Mouse (Mus musculus) liver, embryonic 12.5 days (tissue): ENCODE results near the gene Rab35. TPM values are rescaled to one million over a fixed set of nuclear protein-coding genes. Genes with fewer than 3 reads are reported as not detected.

Experiments
- ATAC-seq: fragments of 200-750 bp; cut with Nextera tagmentation; 2 replicates; pipeline ENCODE4 v1.8.0; 2017; ENCODE audit warnings: moderate number of reproducible peaks, mild to moderate bottlenecking, moderate library complexity
- H3K27ac ChIP-seq: fragments of 300-500 bp; sonication (generic); 2 replicates; pipeline ENCODE4 v1.5.1; 2016; ENCODE audit warnings: mild to moderate bottlenecking
- H3K27me3 ChIP-seq: fragments of 300-500 bp; sonication (generic); replicated peaks from 2 replicates; pipeline ENCODE4 v1.6.1; 2016; ENCODE audit warnings: mild to moderate bottlenecking, moderate library complexity
- H3K36me3 ChIP-seq: fragments of 300-500 bp; sonication (generic); 2 replicates; pipeline ENCODE4 v1.6.1; 2016; ENCODE audit warnings: mild to moderate bottlenecking, moderate library complexity
- H3K4me1 ChIP-seq: fragments of 300-500 bp; sonication (generic); 2 replicates; pipeline ENCODE4 v1.6.1; 2016
- H3K4me2 ChIP-seq: fragments of 300-500 bp; sonication (generic); 2 replicates; pipeline ENCODE4 v1.6.1; 2016; ENCODE audit warnings: mild to moderate bottlenecking, moderate library complexity
- H3K4me3 ChIP-seq: fragments of 300-500 bp; sonication (generic); 2 replicates; pipeline ENCODE4 v1.5.1; 2016; ENCODE audit warnings: mild to moderate bottlenecking, moderate library complexity
- H3K9ac ChIP-seq: fragments of 300-500 bp; sonication (generic); 2 replicates; pipeline ENCODE4 v1.6.1; 2016; ENCODE audit warnings: mild to moderate bottlenecking, moderate library complexity
- H3K9me3 ChIP-seq: fragments of 300-500 bp; sonication (generic); replicated peaks from 2 replicates; pipeline ENCODE4 v1.6.1; 2016; ENCODE audit warnings: mild to moderate bottlenecking, moderate library complexity
- WGBS: fragments of 180-500 bp; shearing (Covaris S2); methylation state at CpG from one replicate; pipeline ENCODE4 v1.1.7; 2016; ENCODE audit not compliant: insufficient replicate concordance; 5-methylcytosine and 5-hydroxymethylcytosine counted together
- polyA plus RNA-seq: library from polyadenylated mRNA; unstranded; fragments of >200 nt; fragmentation: Nextera tagmentation; extraction: Ambion mirVana; gene quantifications from 2 replicates; pipeline ENCODE4 v1.2.1, GENCODE M21; 2016

The Rab35 gene
- polyA plus RNA-seq: 21.9 and 22.5 TPM in 2 replicates

- no peaks in the 10 kb centered on the region for H3K27me3 ChIP-seq
- no peaks in the 10 kb centered on the region for H3K9me3 ChIP-seq
- peak within 1 kb of the TSS; percentile 94 for H3K4me3 ChIP-seq
- ATAC-seq: peak; percentile 79
- H3K36me3 ChIP-seq: peaks cover 21% of the 10 kb centered on the region
- H3K4me1 ChIP-seq: peaks cover 84% of the 10 kb centered on the region
- peak within 1 kb of the TSS; percentile 83 for H3K4me2 ChIP-seq
- H3K9ac ChIP-seq: peak within 1 kb of the TSS; percentile 96
- WGBS: under 1% methylated on average over 101 of the region's 125 CpGs
- H3K27ac ChIP-seq: peak within 1 kb of the TSS; percentile 99
Measured at GRCm38 (mm10) chr5:115631505-115632357, at the start of gene Rab35. Gene Rab35, plus strand, starts transcription at chr5:115631908.

GRCm38 (mm10) chr5:115585616-115586015, 46.1 kb upstream of the Rab35 start:
- Histone ChIP-seq H3K36me3 (peaks cover 98% of the 10 kb centered on the region), H3K9ac (no peak overlapping the region), H3K27ac (no peak overlapping the region), H3K4me1 (no peaks in the 10 kb centered on the region), H3K27me3 (no peaks in the 10 kb centered on the region), H3K4me2 (no peak overlapping the region), H3K4me3 (no peak overlapping the region), H3K9me3 (peaks cover 16% of the 10 kb centered on the region)
- WGBS: 86% methylated on average over 12 of the region's 12 CpGs
- ATAC-seq: no peak

GRCm38 (mm10) chr5:115586166-115586565, 45.5 kb upstream of the Rab35 start:
- no peaks in the 10 kb centered on the region for H3K4me1 ChIP-seq
- H3K4me2 ChIP-seq: no peak overlapping the region
- no peak for ATAC-seq
- peaks cover 16% of the 10 kb centered on the region for H3K9me3 ChIP-seq
- no peak overlapping the region for H3K9ac ChIP-seq
- no peak overlapping the region for H3K4me3 ChIP-seq
- no peak overlapping the region for H3K27ac ChIP-seq
- no peaks in the 10 kb centered on the region for H3K27me3 ChIP-seq
- 90% methylated on average over 15 of the region's 15 CpGs for WGBS
- peaks cover 98% of the 10 kb centered on the region for H3K36me3 ChIP-seq

GRCm38 (mm10) chr5:115586780-115587179, 44.9 kb upstream of the Rab35 start:
- Histone ChIP-seq H3K4me3 (no peak overlapping the region), H3K4me1 (no peaks in the 10 kb centered on the region), H3K27me3 (no peaks in the 10 kb centered on the region), H3K9ac (no peak overlapping the region), H3K4me2 (no peak overlapping the region), H3K9me3 (peaks cover 12% of the 10 kb centered on the region), H3K27ac (no peak overlapping the region), H3K36me3 (peaks cover 98% of the 10 kb centered on the region)
- WGBS: 91% methylated on average over 2 of the region's 2 CpGs
- ATAC-seq: no peak

GRCm38 (mm10) chr5:115591028-115591427, 40.7 kb upstream of the Rab35 start:
- no peak for ATAC-seq
- Histone ChIP-seq H3K36me3 (peaks cover 98% of the 10 kb centered on the region), H3K27ac (no peak overlapping the region), H3K4me3 (no peak overlapping the region), H3K4me2 (no peak overlapping the region), H3K9me3 (no peaks in the 10 kb centered on the region), H3K9ac (no peak overlapping the region), H3K4me1 (no peaks in the 10 kb centered on the region), H3K27me3 (no peaks in the 10 kb centered on the region)
- 62% methylated on average over 11 of the region's 11 CpGs for WGBS

- ATAC-seq: no peak
- H3K36me3 ChIP-seq: peaks cover 98% of the 10 kb centered on the region
Measured at GRCm38 (mm10) chr5:115591506-115591905, 40.2 kb upstream of the Rab35 start.

GRCm38 (mm10) chr5:115603561-115603960, 28.1 kb upstream of the Rab35 start:
- Histone ChIP-seq H3K36me3 (peaks cover 96% of the 10 kb centered on the region), H3K4me1 (no peaks in the 10 kb centered on the region), H3K27ac (no peak overlapping the region), H3K4me2 (no peak overlapping the region), H3K4me3 (no peak overlapping the region), H3K9me3 (no peaks in the 10 kb centered on the region), H3K27me3 (no peaks in the 10 kb centered on the region), H3K9ac (no peak overlapping the region)
- no peak for ATAC-seq
- 71% methylated on average over 6 of the region's 6 CpGs for WGBS

More at GRCm38 (mm10) chr5:115591506-115591905, 40.2 kb upstream of the Rab35 start:
- H3K4me3 ChIP-seq: no peak overlapping the region
- no peaks in the 10 kb centered on the region for H3K4me1 ChIP-seq
- H3K27ac ChIP-seq: no peak overlapping the region
- H3K27me3 ChIP-seq: no peaks in the 10 kb centered on the region
- WGBS: 84% methylated on average over 2 of the region's 2 CpGs
- H3K9me3 ChIP-seq: no peaks in the 10 kb centered on the region
- H3K9ac ChIP-seq: no peak overlapping the region
- H3K4me2 ChIP-seq: no peak overlapping the region

- WGBS: 49% methylated on average over 11 of the region's 11 CpGs
Measured at GRCm38 (mm10) chr5:115611566-115611965, 20.1 kb upstream of the Rab35 start.

GRCm38 (mm10) chr5:115613332-115613731, 18.4 kb upstream of the Rab35 start:
- no peak for ATAC-seq
- Histone ChIP-seq H3K4me2 (no peak overlapping the region), H3K36me3 (peaks cover 100% of the 10 kb centered on the region), H3K4me1 (peaks cover 21% of the 10 kb centered on the region), H3K9ac (no peak overlapping the region), H3K27me3 (no peaks in the 10 kb centered on the region), H3K9me3 (no peaks in the 10 kb centered on the region), H3K27ac (no peak overlapping the region), H3K4me3 (no peak overlapping the region)
- 89% methylated on average over 9 of the region's 9 CpGs for WGBS

More at GRCm38 (mm10) chr5:115611566-115611965, 20.1 kb upstream of the Rab35 start:
- H3K9me3 ChIP-seq: no peaks in the 10 kb centered on the region
- no peak overlapping the region for H3K9ac ChIP-seq
- H3K4me2 ChIP-seq: peak overlapping the region; percentile 14; the same call in 1 of the 2 replicates
- peaks cover 99% of the 10 kb centered on the region for H3K36me3 ChIP-seq
- no peak overlapping the region for H3K4me3 ChIP-seq
- peak; percentile 81 for ATAC-seq
- peaks cover 21% of the 10 kb centered on the region for H3K4me1 ChIP-seq
- H3K27me3 ChIP-seq: no peaks in the 10 kb centered on the region
- H3K27ac ChIP-seq: peak overlapping the region; percentile 66

- no peak overlapping the region for H3K4me3 ChIP-seq
- no peak overlapping the region for H3K4me2 ChIP-seq
- H3K9me3 ChIP-seq: no peaks in the 10 kb centered on the region
- WGBS: 75% methylated on average over 7 of the region's 7 CpGs
- H3K27ac ChIP-seq: no peak overlapping the region
- peaks cover 100% of the 10 kb centered on the region for H3K36me3 ChIP-seq
- H3K27me3 ChIP-seq: no peaks in the 10 kb centered on the region
- H3K9ac ChIP-seq: no peak overlapping the region
- ATAC-seq: peak; percentile 8; the same call in 1 of the 2 replicates
- H3K4me1 ChIP-seq: peaks cover 21% of the 10 kb centered on the region
Measured at GRCm38 (mm10) chr5:115614948-115615347, 16.8 kb upstream of the Rab35 start.

- H3K9ac ChIP-seq: no peak overlapping the region
- H3K36me3 ChIP-seq: peaks cover 84% of the 10 kb centered on the region
- ATAC-seq: no peak
- WGBS: 86% methylated on average over 15 of the region's 15 CpGs
- no peaks in the 10 kb centered on the region for H3K27me3 ChIP-seq
- H3K4me3 ChIP-seq: no peak overlapping the region
- no peaks in the 10 kb centered on the region for H3K9me3 ChIP-seq
- no peak overlapping the region for H3K27ac ChIP-seq
- H3K4me2 ChIP-seq: no peak overlapping the region
- peaks cover 20% of the 10 kb centered on the region for H3K4me1 ChIP-seq
Measured at GRCm38 (mm10) chr5:115619690-115620089, 12.0 kb upstream of the Rab35 start.

- H3K4me3 ChIP-seq: no peak overlapping the region
- peaks cover 54% of the 10 kb centered on the region for H3K36me3 ChIP-seq
- H3K9me3 ChIP-seq: no peaks in the 10 kb centered on the region
- no peak for ATAC-seq
- H3K9ac ChIP-seq: no peak overlapping the region
- H3K27ac ChIP-seq: peak overlapping the region; percentile 52
- peaks cover 47% of the 10 kb centered on the region for H3K4me1 ChIP-seq
- H3K4me2 ChIP-seq: no peak overlapping the region
- H3K27me3 ChIP-seq: no peaks in the 10 kb centered on the region
- WGBS: 73% methylated on average over 7 of the region's 7 CpGs
Measured at GRCm38 (mm10) chr5:115622686-115623085, 9.0 kb upstream of the Rab35 start.
